Mouse (Mus musculus) activated CD4-positive, CD25-positive, alpha-beta regulatory T cell, adult 4 months (primary cell): ENCODE results near the gene Dusp18. TPM values are rescaled to one million over a fixed set of nuclear protein-coding genes. Genes with fewer than 3 reads are reported as not detected.

Experiments used
- ATAC-seq: one replicate; pipeline ENCODE4 v1.8.0; 2017
- polyA plus RNA-seq, 2 experiments: library from polyadenylated mRNA; unstranded; fragments of 100-300 nt; shearing (Covaris generic); gene quantifications; one replicate each; pipeline ENCODE4 v1.2.1; 2017

The Dusp18 gene
- under 1 TPM; 0.10 to 0.20 TPM for polyA plus RNA-seq

GRCm38 (mm10) chr11:3894406-3895281 lies at the start of gene Dusp18, which contains the start of gene 4921536K21Rik:
Dusp18 (plus strand) TSS chr11:3895240.
4921536K21Rik (minus strand) TSS chr11:3895098.
- ATAC-seq = peak; percentile 84

DNA sequence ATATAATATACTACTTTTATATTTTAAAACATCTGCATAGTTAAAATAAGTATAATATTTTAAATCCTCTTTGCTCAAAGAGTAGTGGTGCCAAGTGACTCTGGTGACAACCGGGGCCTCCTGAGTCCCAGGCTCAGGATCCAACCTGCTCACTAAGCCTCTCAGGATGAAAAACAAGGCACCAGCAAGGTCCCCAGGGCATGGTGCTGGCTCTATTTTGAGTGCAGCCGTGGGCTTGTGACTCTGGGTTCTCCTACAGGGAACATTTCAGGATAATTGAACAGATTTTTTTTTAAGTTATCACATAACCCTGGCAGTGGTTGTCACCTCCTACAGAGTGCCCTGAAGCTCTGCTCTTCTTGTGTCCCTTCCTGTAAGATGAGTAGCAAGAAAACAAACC lies 48.7 kb upstream of the Dusp18 start:
- ATAC-seq = no peak

- ATAC-seq = no peak
These were observed 45.3 kb upstream of the Dusp18 start for GRCm38 (mm10) chr11:3849469-3850314.

GRCm38 (mm10) chr11:3850315-3850614 lies 44.8 kb upstream of the Dusp18 start:
- no peak for ATAC-seq

DNA sequence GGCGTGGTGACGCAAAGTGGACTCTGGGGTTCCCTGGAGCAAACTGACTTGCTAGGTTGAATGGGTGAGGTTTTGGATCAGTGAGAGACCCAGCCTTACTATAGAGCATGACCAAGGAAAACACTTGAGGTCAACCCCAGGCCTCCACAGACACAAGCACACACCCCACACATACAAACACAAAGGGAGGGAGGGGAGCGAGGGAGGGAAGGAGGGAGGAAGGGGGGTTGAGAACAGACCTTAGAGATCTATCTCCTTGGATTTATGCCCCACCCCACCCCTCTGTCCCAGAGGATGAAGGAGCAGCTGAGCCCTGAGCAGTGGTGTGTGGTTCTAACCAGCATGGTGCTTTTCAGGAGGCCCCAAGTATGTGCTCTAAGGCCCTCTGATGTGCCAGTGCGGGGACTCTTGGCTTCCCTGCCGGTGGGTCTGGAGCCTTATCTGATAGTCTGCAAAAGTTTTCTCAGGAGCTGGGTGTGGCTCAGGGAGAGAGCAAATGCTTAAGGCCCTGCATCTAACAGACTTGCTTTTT lies 44.2 kb upstream of the Dusp18 start:
- ATAC-seq = no peak

GRCm38 (mm10) chr11:3851872-3852271 lies 43.2 kb upstream of the Dusp18 start:
- ATAC-seq = no peak

DNA sequence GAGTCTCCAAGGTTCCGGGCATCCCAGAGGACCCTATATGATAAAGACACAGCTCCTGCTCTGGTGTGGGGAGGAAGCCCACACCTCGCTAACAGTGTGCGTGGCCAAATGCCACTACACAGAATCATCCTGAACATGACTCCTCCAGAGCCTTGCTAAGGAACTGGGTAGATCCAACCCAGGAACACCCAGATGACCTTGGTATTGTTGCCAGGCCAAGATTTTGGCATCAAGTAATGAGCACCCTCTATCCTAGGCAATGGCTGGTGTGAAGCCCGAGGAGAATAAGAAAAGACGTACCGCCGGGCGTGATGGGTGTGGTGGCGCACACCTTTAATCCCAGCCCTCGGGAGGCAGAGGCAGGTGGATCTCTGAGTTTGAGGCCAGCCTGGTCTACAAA lies 42.0 kb upstream of the Dusp18 start:
- ATAC-seq = no peak

- no peak for ATAC-seq
These were observed 41.5 kb upstream of the Dusp18 start for GRCm38 (mm10) chr11:3853481-3854034.

- ATAC-seq = no peak
These were observed 40.9 kb upstream of the Dusp18 start for GRCm38 (mm10) chr11:3854156-3854555.

- no peak for ATAC-seq
These were observed 39.2 kb upstream of the Dusp18 start for GRCm38 (mm10) chr11:3855846-3856245.

DNA sequence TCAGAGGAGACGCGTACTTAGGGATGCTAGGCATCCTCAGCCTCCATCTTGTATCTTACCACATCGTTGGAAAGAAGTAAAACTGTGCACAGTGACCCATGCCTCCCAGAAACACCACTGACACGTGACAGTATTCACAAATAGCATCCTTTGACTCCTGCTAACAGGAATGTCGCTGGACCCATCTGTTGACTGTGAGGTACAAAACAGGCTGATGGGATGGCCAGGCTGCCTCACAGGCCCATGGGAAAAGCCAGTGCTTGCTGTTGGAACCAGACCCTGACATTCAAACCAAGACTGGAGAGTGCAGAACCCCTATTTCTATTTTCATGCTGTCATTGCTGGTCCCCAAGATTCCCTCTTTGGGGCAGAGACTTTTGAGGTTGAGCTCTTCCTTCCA lies 37.1 kb upstream of the Dusp18 start:
- ATAC-seq = no peak

DNA sequence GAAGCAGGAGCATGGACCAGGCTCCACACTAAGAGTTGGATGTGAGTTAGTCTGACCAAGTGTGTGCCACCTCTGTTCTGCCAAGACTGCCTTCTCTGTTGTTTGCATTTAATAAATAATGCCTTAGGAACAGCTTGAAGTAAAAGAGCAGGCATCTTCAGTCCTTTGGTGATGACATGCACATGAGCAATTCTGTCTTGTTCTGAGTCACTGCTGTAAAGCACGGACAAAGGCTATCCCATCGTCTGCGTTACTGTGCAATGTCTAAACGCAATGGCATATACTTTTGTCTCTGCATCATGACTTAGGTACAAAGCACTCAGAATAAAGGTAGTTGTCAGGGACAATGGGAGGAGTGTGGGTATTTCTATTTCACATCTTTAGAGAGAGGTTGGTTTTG lies 35.3 kb upstream of the Dusp18 start:
- ATAC-seq = no peak

GRCm38 (mm10) chr11:3860361-3860760 lies 34.7 kb upstream of the Dusp18 start:
- ATAC-seq = no peak

DNA sequence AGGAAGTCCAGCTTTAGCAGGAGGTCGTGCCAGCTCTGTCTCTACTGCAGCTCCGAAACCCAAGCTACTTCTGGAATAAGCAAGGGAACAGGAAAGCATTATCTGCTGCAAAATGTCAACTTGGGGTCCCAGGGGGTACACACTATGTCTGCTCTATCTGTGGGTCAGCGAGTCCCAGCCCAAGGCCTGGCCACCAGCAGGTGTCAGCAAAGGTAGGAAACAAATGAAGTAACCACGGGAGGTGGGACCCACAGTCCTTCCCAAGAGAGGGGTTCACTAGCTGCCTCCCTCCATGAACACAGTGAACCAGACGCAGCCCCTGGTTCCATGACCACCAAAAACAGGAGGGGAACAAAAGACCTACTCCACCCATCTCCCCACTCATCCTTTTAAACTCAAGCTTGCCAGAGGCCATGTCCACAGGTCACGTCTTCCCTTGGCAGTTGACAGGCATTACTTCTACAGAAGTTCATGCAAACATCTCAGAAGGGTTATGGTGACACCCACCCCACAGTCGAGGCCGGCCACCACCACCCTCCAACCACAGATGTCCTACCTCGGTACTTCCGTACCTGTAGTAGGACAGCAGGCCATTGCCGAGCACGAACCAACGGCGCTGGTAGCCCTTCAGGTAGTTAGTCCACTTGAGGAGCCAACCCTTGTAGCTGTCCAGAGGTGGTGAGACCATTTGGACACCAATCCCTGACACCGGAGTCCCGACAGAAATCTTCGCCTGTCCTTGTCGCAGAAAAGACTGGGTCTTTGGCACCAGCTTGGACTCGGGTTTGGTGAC lies 32.2 kb upstream of the Dusp18 start:
- no peak for ATAC-seq

DNA sequence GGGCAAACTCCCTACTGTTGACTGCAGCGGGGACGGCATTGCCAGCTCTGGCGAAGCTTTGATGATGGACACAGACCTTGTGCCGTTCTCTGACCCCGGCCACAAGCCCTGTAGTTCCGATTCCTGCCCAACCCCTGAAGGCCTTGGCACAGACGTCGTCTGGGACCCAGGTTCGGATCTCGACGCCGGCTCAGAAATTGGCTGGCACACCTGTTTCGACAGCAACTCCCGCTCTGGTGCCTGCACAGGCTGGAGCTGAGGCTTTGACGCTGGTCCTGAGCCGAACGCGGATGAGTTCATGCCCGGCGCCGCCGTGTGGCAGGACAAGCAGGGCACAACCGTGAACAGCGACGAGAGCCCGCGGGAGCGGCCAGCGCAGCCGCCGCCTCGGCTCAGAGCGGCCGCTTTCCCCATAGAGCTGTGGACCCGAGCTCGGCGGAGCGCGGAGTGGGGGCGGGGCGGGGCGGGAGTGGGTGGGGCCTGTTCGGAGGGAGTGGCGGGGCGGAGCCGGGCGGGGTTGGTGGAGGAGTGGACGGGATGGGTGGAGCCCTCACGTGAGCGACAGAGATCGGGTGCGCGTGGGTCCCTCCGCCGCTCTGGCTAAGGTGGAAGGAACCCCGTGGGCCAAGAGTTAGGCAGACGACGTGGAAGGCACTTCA lies 31.5 kb upstream of the Dusp18 start, which contains the start of gene Osbp2:
Gene Osbp2, minus strand, starts transcription at position 450 of the 659 bp plus-strand sequence.
- peak; percentile 43 for ATAC-seq

- ATAC-seq = no peak
These were observed 30.7 kb upstream of the Dusp18 start for GRCm38 (mm10) chr11:3864343-3864742.

DNA sequence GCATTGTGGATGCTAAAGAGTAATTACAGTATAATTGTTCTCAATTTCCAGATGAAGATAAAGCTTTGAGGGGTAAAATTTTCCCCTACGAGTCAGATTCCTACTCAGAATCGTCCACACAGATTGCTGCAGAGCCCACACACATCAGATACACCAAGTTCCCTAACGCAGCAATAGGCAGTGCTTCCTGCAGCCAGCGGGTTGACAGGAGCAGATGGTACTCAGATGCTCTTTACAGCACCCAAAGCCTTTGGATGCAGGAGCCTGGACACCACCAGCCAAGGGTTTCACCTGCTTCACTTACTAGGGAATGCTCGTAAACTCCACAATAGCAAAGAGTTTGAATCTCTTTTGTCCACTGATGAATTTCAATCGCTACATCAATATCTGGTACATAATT lies 18.6 kb upstream of the Dusp18 start:
- no peak for ATAC-seq

DNA sequence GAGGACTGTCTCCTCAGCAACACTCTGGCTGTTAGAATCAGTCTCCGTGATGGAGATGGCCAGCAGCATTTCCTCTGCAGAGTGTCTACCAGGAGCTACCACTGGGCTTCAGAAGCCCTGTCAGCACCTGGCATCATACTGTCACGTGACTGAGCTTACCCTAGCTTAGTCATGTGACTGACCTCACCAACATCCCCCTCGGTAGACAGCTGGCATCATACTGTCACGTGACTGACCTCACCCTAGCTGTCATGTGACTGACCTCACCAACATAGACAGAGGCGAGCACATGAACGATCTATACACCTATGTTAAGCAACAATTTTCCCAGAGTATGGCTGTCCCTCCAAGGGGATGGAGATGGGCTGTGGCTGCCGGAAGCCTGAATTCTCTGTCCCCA lies 16.4 kb upstream of the Dusp18 start:
- ATAC-seq = no peak

GRCm38 (mm10) chr11:3879836-3880235 lies 15.2 kb upstream of the Dusp18 start:
- no peak for ATAC-seq

DNA sequence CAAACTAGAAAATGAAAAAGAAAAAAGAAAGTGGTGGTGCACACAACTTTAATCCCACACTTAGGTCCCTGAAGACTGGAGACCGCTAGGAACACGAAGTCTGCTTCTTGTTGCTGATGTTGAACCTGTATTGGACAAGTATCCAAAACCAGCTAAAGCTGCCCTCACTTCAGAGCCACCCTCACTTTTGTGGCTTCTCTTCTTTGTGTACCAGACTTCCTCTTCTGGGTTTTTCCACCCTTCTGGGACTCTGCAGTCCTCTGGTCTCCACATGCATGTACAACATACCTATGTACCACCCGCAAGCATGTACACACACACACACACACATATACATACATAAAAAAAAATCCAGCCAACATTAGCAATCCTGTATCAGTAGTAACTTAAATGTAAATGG lies 11.3 kb upstream of the Dusp18 start:
- no peak for ATAC-seq

- ATAC-seq = no peak
These were observed 7.7 kb upstream of the Dusp18 start for GRCm38 (mm10) chr11:3887331-3887730.

DNA sequence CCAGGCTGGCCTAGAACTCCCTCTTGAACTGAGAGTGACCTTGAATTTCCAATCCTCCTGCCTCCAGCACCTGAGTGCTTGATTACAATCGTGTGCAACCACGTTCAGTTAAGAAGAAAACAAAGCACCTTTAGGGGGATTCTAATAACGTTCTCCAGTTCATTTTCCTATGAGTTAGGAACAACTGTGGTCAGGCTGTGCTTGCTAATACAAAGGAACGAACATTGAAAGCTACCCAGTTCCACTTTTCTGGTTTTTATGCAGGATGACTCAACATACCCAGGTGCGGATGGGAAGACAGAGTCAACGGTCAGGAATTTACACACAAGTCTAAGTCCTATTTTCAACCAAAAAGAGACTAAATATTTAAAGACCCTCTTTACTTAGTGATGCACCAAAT lies 1.1 kb upstream of the Dusp18 start:
- ATAC-seq = no peak
